Mouse (Mus musculus) forebrain, embryonic 14.5 days (tissue): ENCODE data around the gene Trpv1. TPM values are rescaled to one million over a fixed set of nuclear protein-coding genes. Genes with fewer than 3 reads are reported as not detected.

Experiments used
- ATAC-seq: fragments of 200-750 bp; cut with Nextera tagmentation; 2 replicates; pipeline ENCODE4 v1.8.0; 2017; ENCODE audit warnings: mild to moderate bottlenecking, moderate library complexity
- DNase-seq: peaks from one replicate; pipeline ENCODE4 v3.0.0-alpha.2; 2015; ENCODE audit warnings: low spot score
- H3K27ac ChIP-seq: fragments of 300-500 bp; sonication (generic); 2 replicates; pipeline ENCODE4 v1.5.1; 2014; ENCODE audit warnings: low read depth, mild to moderate bottlenecking, control low read depth, low read length, moderate library complexity
- H3K27me3 ChIP-seq: fragments of 300-500 bp; sonication (generic); replicated peaks from 2 replicates; pipeline ENCODE4 v1.6.1; 2014; ENCODE audit warnings: low read length, control low read depth, mixed read lengths; ENCODE audit not compliant: control insufficient read depth, insufficient read depth
- H3K36me3 ChIP-seq: fragments of 300-500 bp; sonication (generic); 2 replicates; pipeline ENCODE4 v1.6.1; 2014; ENCODE audit warnings: low read length, control low read depth; ENCODE audit not compliant: control insufficient read depth, insufficient read depth
- H3K4me1 ChIP-seq: fragments of 300-500 bp; sonication (generic); 2 replicates; pipeline ENCODE4 v1.6.1; 2014; ENCODE audit warnings: antibody characterized with exemption, low read length, control low read depth; ENCODE audit not compliant: control insufficient read depth, insufficient read depth
- H3K4me2 ChIP-seq: fragments of 300-500 bp; sonication (generic); 2 replicates; pipeline ENCODE4 v1.6.1; 2014; ENCODE audit warnings: mild to moderate bottlenecking, control low read depth, low read length
- H3K4me3 ChIP-seq: fragments of 300-500 bp; sonication (generic); 2 replicates; pipeline ENCODE4 v1.5.1; 2014; ENCODE audit warnings: low read depth, low read length, control low read depth
- H3K9ac ChIP-seq: fragments of 300-500 bp; sonication (generic); 2 replicates; pipeline ENCODE4 v1.6.1; 2014; ENCODE audit warnings: mild to moderate bottlenecking, low read length, control low read depth, moderate library complexity
- H3K9me3 ChIP-seq: fragments of 300-500 bp; sonication (generic); replicated peaks from 2 replicates; pipeline ENCODE4 v1.6.1; 2016; ENCODE audit warnings: low read length, control low read depth, mixed read lengths; ENCODE audit not compliant: control insufficient read depth
- WGBS: fragments of 180-500 bp; shearing (Covaris S2); extraction: QIAGEN DNeasy Blood & Tissue Kit; methylation state at CpG from one replicate; pipeline ENCODE4 v1.1.7; 2014; 5-methylcytosine and 5-hydroxymethylcytosine counted together
- polyA plus RNA-seq: library from polyadenylated mRNA; unstranded; fragments of >200 nt; fragmentation: Nextera tagmentation; extraction: Ambion mirVana; gene quantifications from 2 replicates; pipeline ENCODE4 v1.2.1, GENCODE M21; 2014

The Trpv1 gene
- polyA plus RNA-seq, 1 experiment from 2014 or later, result not detected

- no peak overlapping the region for H3K27ac ChIP-seq
- no peaks in the 10 kb centered on the region for H3K36me3 ChIP-seq
- no peak overlapping the region for H3K4me3 ChIP-seq
- H3K9ac ChIP-seq, result no peak overlapping the region
- 81% methylated on average over 9 of the region's 9 CpGs for WGBS
- H3K4me2 ChIP-seq, result no peak overlapping the region
- no peaks in the 10 kb centered on the region for H3K9me3 ChIP-seq
- no peak for DNase-seq
- H3K4me1 ChIP-seq, result no peaks in the 10 kb centered on the region
- H3K27me3 ChIP-seq, result no peaks in the 10 kb centered on the region
- no peak for ATAC-seq
These were observed 49.3 kb downstream of the Trpv1 start for GRCm38 (mm10) chr11:73283369-73283768.

- ATAC-seq, result no peak
- 46% methylated on average over 1 of the region's 1 CpGs for WGBS
- DNase-seq, result no peak
- H3K36me3 ChIP-seq, result no peaks in the 10 kb centered on the region
- H3K4me1 ChIP-seq, result no peaks in the 10 kb centered on the region
- H3K9me3 ChIP-seq, result no peaks in the 10 kb centered on the region
- H3K27ac ChIP-seq, result no peak overlapping the region
- H3K9ac ChIP-seq, result no peak overlapping the region
- no peak overlapping the region for H3K4me2 ChIP-seq
- no peak overlapping the region for H3K4me3 ChIP-seq
- H3K27me3 ChIP-seq, result no peaks in the 10 kb centered on the region
These were observed 49.8 kb downstream of the Trpv1 start for GRCm38 (mm10) chr11:73283926-73284325.

- no peak overlapping the region for H3K4me3 ChIP-seq
- DNase-seq, result no peak
- no peak overlapping the region for H3K4me2 ChIP-seq
- no peak overlapping the region for H3K27ac ChIP-seq
- no peaks in the 10 kb centered on the region for H3K36me3 ChIP-seq
- no peaks in the 10 kb centered on the region for H3K9me3 ChIP-seq
- H3K27me3 ChIP-seq, result no peaks in the 10 kb centered on the region
- H3K4me1 ChIP-seq, result no peaks in the 10 kb centered on the region
- no peak for ATAC-seq
- no peak overlapping the region for H3K9ac ChIP-seq
These were observed 50.3 kb downstream of the Trpv1 start for GRCm38 (mm10) chr11:73284351-73284750.

GRCm38 (mm10) chr11:73289621-73290020, 55.5 kb downstream of the Trpv1 start:
- H3K27ac ChIP-seq, result no peak overlapping the region
- no peak overlapping the region for H3K4me2 ChIP-seq
- WGBS, result 83% methylated on average over 1 of the region's 1 CpGs
- no peaks in the 10 kb centered on the region for H3K9me3 ChIP-seq
- H3K27me3 ChIP-seq, result no peaks in the 10 kb centered on the region
- ATAC-seq (no peak), DNase-seq (no peak)
- H3K4me1 ChIP-seq, result no peaks in the 10 kb centered on the region
- H3K36me3 ChIP-seq, result no peaks in the 10 kb centered on the region
- no peak overlapping the region for H3K4me3 ChIP-seq
- no peak overlapping the region for H3K9ac ChIP-seq

GRCm38 (mm10) chr11:73303123-73303522, 69.0 kb downstream of the Trpv1 start:
- H3K4me1 ChIP-seq, result no peaks in the 10 kb centered on the region
- no peak overlapping the region for H3K27ac ChIP-seq
- H3K4me3 ChIP-seq, result no peak overlapping the region
- H3K27me3 ChIP-seq, result no peaks in the 10 kb centered on the region
- H3K4me2 ChIP-seq, result no peak overlapping the region
- no peak for DNase-seq
- no peaks in the 10 kb centered on the region for H3K36me3 ChIP-seq
- H3K9me3 ChIP-seq, result no peaks in the 10 kb centered on the region
- ATAC-seq, result no peak
- 12% methylated on average over 2 of the region's 2 CpGs for WGBS
- no peak overlapping the region for H3K9ac ChIP-seq

Other genes starting within 250 kb of the Trpv1 start
- gene P2rx1, start 235.2 kb upstream of the Trpv1 start, polyA plus RNA-seq, result 0.53 and 0.57 TPM in 2 replicates
- gene Camkk1, start 215.3 kb upstream of the Trpv1 start, polyA plus RNA-seq, result 8.0 and 10.8 TPM in 2 replicates
- gene Ncbp3, start 186.5 kb upstream of the Trpv1 start, polyA plus RNA-seq, result 5.7 and 6.5 TPM in 2 replicates
- 0.11 and 0.25 TPM in 2 replicates for gene Itgae, start 143.7 kb upstream of the Trpv1 start, polyA plus RNA-seq
- gene Haspin, start 96.0 kb upstream of the Trpv1 start, polyA plus RNA-seq, result 6.5 and 6.6 TPM in 2 replicates
- gene P2rx5, start 73.9 kb upstream of the Trpv1 start, polyA plus RNA-seq, result 0.78 and 0.93 TPM in 2 replicates
- gene Emc6, start 57.3 kb upstream of the Trpv1 start, polyA plus RNA-seq, result 140 and 163 TPM in 2 replicates
- 193 and 203 TPM in 2 replicates for gene Tax1bp3, start 57.2 kb upstream of the Trpv1 start, polyA plus RNA-seq
- 17.6 and 19.7 TPM in 2 replicates for gene Ctns, start 35.2 kb upstream of the Trpv1 start, polyA plus RNA-seq
- gene Shpk, start 34.8 kb upstream of the Trpv1 start, polyA plus RNA-seq, result 1.1 and 1.5 TPM in 2 replicates
- gene Trpv3, start 33.1 kb downstream of the Trpv1 start, polyA plus RNA-seq, result 0.14 TPM in 1 of 2 replicates, not detected in the other
- 0.74 and 0.91 TPM in 2 replicates for gene Aspa, start 95.3 kb downstream of the Trpv1 start, polyA plus RNA-seq
- not detected in 2 replicates for gene Gm49340, start 95.4 kb downstream of the Trpv1 start, polyA plus RNA-seq
- gene Spata22, start 95.4 kb downstream of the Trpv1 start, polyA plus RNA-seq, result not detected in 2 replicates
- not detected in 2 replicates for gene Olfr20, start 116.5 kb downstream of the Trpv1 start, polyA plus RNA-seq
- not detected in 2 replicates for gene Olfr376, start 137.0 kb downstream of the Trpv1 start, polyA plus RNA-seq
- not detected in 2 replicates for gene Olfr1, start 165.3 kb downstream of the Trpv1 start, polyA plus RNA-seq
- gene Olfr378, start 194.2 kb downstream of the Trpv1 start, polyA plus RNA-seq, result not detected in 2 replicates
- gene Olfr380, start 223.2 kb downstream of the Trpv1 start, polyA plus RNA-seq, result not detected in 2 replicates